Mouse (Mus musculus) liver, adult 2 months (tissue): Measurements from ENCODE around the gene Ebf1.

Source experiments
- CTCF ChIP-seq: fragments of 200-500 bp; IDR thresholded peaks from 2 replicates; pipeline ENCODE4 v1.5.1; 2011; ENCODE audit warnings: low read depth, low read length, control low read depth
- POLR2A ChIP-seq: fragments of 200-500 bp; IDR thresholded peaks from 2 replicates; pipeline ENCODE4 v1.6.1; 2011; ENCODE audit warnings: low read length, control low read depth; ENCODE audit not compliant: insufficient read depth; ENCODE audit errors: extremely low read depth

- no peak for TF ChIP-seq CTCF
- TF ChIP-seq POLR2A, result no peak
Measured at GRCm38 (mm10) chr11:44974271-44974670, 357.2 kb downstream of the Ebf1 start.
